Mouse (Mus musculus) limb, embryonic 10.5 days (tissue): ENCODE measurements at regions not wholly inside any gene's neighbourhood (a gene's known extent, or its start where the extent isn't known, plus 50 kb on each side); places are given as distances from the start of the nearest gene placed in this dataset.

ENCODE experiments used
- DNase-seq: peaks from one replicate; pipeline ENCODE4 v3.0.0-alpha.2; 2017; ENCODE audit warnings: low spot score
- H3K27ac ChIP-seq: fragments of 300-500 bp; sonication (generic); 2 replicates; pipeline ENCODE4 v1.5.1; 2016; ENCODE audit warnings: mild to moderate bottlenecking
- H3K27me3 ChIP-seq: fragments of 300-500 bp; sonication (generic); 2 replicates; pipeline ENCODE4 v1.6.1; 2016; ENCODE audit warnings: low read depth, mild to moderate bottlenecking; ENCODE audit not compliant: poor library complexity, severe bottlenecking
- H3K36me3 ChIP-seq: fragments of 300-500 bp; sonication (generic); 2 replicates; pipeline ENCODE4 v1.6.1; 2016; ENCODE audit warnings: mild to moderate bottlenecking, moderate library complexity
- H3K4me1 ChIP-seq: fragments of 300-500 bp; sonication (generic); 2 replicates; pipeline ENCODE4 v1.6.1; 2016
- H3K4me3 ChIP-seq: fragments of 300-500 bp; sonication (generic); 2 replicates; pipeline ENCODE4 v1.5.1; 2016; ENCODE audit warnings: mild to moderate bottlenecking, moderate library complexity
- H3K9me3 ChIP-seq: fragments of 300-500 bp; sonication (generic); replicated peaks from 2 replicates; pipeline ENCODE4 v1.6.1; 2016; ENCODE audit warnings: mild to moderate bottlenecking
- WGBS: fragments of 180-500 bp; shearing (Covaris S2); methylation state at CpG from one replicate; pipeline ENCODE4 v1.1.7; 2016; 5-methylcytosine and 5-hydroxymethylcytosine counted together

- 79% methylated on average over 1 of the region's 1 CpGs for WGBS
- Histone ChIP-seq H3K27me3 (no peaks in the 10 kb centered on the region), H3K4me3 (no peak overlapping the region), H3K27ac (no peak overlapping the region), H3K36me3 (no peaks in the 10 kb centered on the region), H3K4me1 (no peaks in the 10 kb centered on the region), H3K9me3 (no peaks in the 10 kb centered on the region)
- DNase-seq: no peak
Measured at GRCm38 (mm10) chr5:126217746-126218145, 686.2 kb downstream of the Tmem132b start.

GRCm38 (mm10) chr5:126223696-126224095 is 692.1 kb downstream of the Tmem132b start:
- Histone ChIP-seq H3K4me1 (no peaks in the 10 kb centered on the region), H3K36me3 (no peaks in the 10 kb centered on the region), H3K27ac (no peak overlapping the region), H3K4me3 (no peak overlapping the region), H3K9me3 (no peaks in the 10 kb centered on the region), H3K27me3 (no peaks in the 10 kb centered on the region)
- WGBS: 91% methylated on average over 3 of the region's 3 CpGs
- DNase-seq: no peak

GRCm38 (mm10) chr5:126230768-126231167 is 699.2 kb downstream of the Tmem132b start:
- DNase-seq: no peak
- H3K27me3 ChIP-seq: no peaks in the 10 kb centered on the region
- H3K4me1 ChIP-seq: no peaks in the 10 kb centered on the region
- WGBS: 77% methylated on average over 4 of the region's 4 CpGs
- H3K4me3 ChIP-seq: no peak overlapping the region
- H3K9me3 ChIP-seq: no peaks in the 10 kb centered on the region
- H3K36me3 ChIP-seq: no peaks in the 10 kb centered on the region
- H3K27ac ChIP-seq: no peak overlapping the region

DNA sequence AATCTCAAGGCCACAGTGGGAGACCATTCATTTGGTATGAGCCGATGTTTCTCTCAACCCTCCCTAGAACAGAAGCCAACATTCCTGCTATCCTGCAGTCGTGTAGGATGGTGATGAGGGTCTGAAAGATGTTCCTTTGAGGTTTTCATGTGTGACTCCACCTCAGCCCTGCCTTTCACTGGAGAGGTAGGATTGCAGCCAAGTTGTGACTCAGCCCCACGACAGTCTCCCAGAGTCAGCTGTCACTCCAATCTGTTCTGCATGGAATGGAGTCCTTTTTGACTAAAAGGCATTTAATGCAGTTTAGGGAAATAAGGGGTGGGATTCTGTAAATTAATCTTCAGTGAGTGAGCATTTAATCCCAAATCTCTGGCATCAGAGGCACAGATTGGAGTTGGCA is 706.5 kb downstream of the Tmem132b start:
- Histone ChIP-seq H3K4me3 (no peak overlapping the region), H3K4me1 (no peaks in the 10 kb centered on the region), H3K9me3 (no peaks in the 10 kb centered on the region), H3K27ac (no peak overlapping the region), H3K36me3 (no peaks in the 10 kb centered on the region), H3K27me3 (no peaks in the 10 kb centered on the region)
- no peak for DNase-seq
- WGBS: 74% methylated on average over 3 of the region's 3 CpGs

- Histone ChIP-seq H3K4me1 (no peaks in the 10 kb centered on the region), H3K27me3 (no peaks in the 10 kb centered on the region), H3K4me3 (no peak overlapping the region), H3K9me3 (no peaks in the 10 kb centered on the region), H3K36me3 (no peaks in the 10 kb centered on the region), H3K27ac (no peak overlapping the region)
- 85% methylated on average over 2 of the region's 2 CpGs for WGBS
- DNase-seq: no peak
Measured at GRCm38 (mm10) chr5:126245776-126246175, 714.2 kb downstream of the Tmem132b start.

DNA sequence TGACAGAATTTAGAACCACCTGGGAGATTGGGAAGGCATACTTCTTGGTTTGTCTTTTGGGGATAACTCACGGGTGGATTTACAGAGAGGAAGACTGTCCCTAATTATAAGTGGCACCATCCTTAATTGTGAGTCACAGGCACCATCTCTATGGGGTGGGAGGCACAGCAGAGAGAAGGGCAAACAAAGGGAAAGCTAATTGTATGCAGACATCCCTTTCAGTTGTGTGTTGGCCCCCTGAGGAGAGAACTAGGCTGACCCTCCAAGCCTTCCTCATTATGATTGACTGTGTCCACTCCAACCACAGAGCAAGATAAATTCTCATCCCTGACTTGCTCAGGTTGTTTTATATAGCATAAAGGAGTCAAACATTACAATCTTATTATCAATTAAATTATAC is 718.8 kb downstream of the Tmem132b start:
- no peaks in the 10 kb centered on the region for H3K9me3 ChIP-seq
- H3K36me3 ChIP-seq: no peaks in the 10 kb centered on the region
- H3K4me3 ChIP-seq: no peak overlapping the region
- no peaks in the 10 kb centered on the region for H3K27me3 ChIP-seq
- WGBS: 57% methylated on average over 1 of the region's 1 CpGs
- H3K27ac ChIP-seq: no peak overlapping the region
- no peak for DNase-seq
- no peaks in the 10 kb centered on the region for H3K4me1 ChIP-seq

GRCm38 (mm10) chr5:126254661-126255060 is 723.1 kb downstream of the Tmem132b start:
- no peak overlapping the region for H3K4me3 ChIP-seq
- 90% methylated on average over 1 of the region's 1 CpGs for WGBS

GRCm38 (mm10) chr5:126257860-126258259 is 726.3 kb downstream of the Tmem132b start:
- H3K27me3 ChIP-seq: no peaks in the 10 kb centered on the region
- no peak overlapping the region for H3K4me3 ChIP-seq
- H3K9me3 ChIP-seq: no peaks in the 10 kb centered on the region
- 76% methylated on average over 5 of the region's 5 CpGs for WGBS
- DNase-seq: no peak
- no peaks in the 10 kb centered on the region for H3K36me3 ChIP-seq
- no peak overlapping the region for H3K27ac ChIP-seq
- no peaks in the 10 kb centered on the region for H3K4me1 ChIP-seq

More at GRCm38 (mm10) chr5:126254661-126255060, 723.1 kb downstream of the Tmem132b start:
- Histone ChIP-seq H3K27me3 (no peaks in the 10 kb centered on the region), H3K36me3 (no peaks in the 10 kb centered on the region), H3K27ac (no peak overlapping the region), H3K4me1 (no peaks in the 10 kb centered on the region), H3K9me3 (no peaks in the 10 kb centered on the region)
- no peak for DNase-seq

GRCm38 (mm10) chr5:126266471-126266870 is 734.9 kb downstream of the Tmem132b start:
- no peaks in the 10 kb centered on the region for H3K4me1 ChIP-seq
- no peak for DNase-seq
- H3K4me3 ChIP-seq: no peak overlapping the region
- H3K9me3 ChIP-seq: no peaks in the 10 kb centered on the region
- no peak overlapping the region for H3K27ac ChIP-seq
- H3K27me3 ChIP-seq: no peaks in the 10 kb centered on the region
- H3K36me3 ChIP-seq: no peaks in the 10 kb centered on the region
- WGBS: 87% methylated on average over 2 of the region's 2 CpGs

GRCm38 (mm10) chr5:126266929-126267609 is 735.5 kb downstream of the Tmem132b start:
- Histone ChIP-seq H3K4me1 (no peaks in the 10 kb centered on the region), H3K4me3 (no peak overlapping the region), H3K27ac (no peak overlapping the region), H3K36me3 (no peaks in the 10 kb centered on the region), H3K9me3 (no peaks in the 10 kb centered on the region), H3K27me3 (no peaks in the 10 kb centered on the region)
- no peak for DNase-seq
- WGBS: 82% methylated on average over 2 of the region's 2 CpGs

- WGBS: 92% methylated on average over 4 of the region's 4 CpGs
- Histone ChIP-seq H3K27ac (no peak overlapping the region), H3K27me3 (no peaks in the 10 kb centered on the region), H3K4me3 (no peak overlapping the region), H3K36me3 (no peaks in the 10 kb centered on the region), H3K4me1 (no peaks in the 10 kb centered on the region), H3K9me3 (no peaks in the 10 kb centered on the region)
- no peak for DNase-seq
Measured at GRCm38 (mm10) chr5:126268592-126268991, 737.0 kb downstream of the Tmem132b start.

DNA sequence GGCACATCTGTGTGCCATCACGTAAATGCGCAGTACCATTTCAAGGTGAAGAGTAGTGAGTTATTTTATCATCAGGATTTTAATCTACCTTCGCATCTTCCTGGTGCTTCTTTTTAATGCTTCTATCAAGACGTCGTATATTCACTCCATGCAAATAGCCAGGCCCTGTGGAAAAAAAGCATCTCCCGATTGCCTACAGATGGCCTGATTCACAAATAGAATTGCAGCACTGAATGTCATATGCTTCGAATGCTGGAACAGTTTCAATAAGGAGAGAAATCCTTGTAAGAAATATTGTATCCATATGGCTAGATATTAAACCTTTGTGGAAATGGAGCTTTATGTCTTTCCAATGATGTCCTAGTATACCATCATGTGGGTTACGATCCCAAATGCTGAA is 742.7 kb downstream of the Tmem132b start:
- no peaks in the 10 kb centered on the region for H3K36me3 ChIP-seq
- no peak overlapping the region for H3K4me3 ChIP-seq
- no peaks in the 10 kb centered on the region for H3K27me3 ChIP-seq
- H3K4me1 ChIP-seq: no peaks in the 10 kb centered on the region
- no peak overlapping the region for H3K27ac ChIP-seq
- 94% methylated on average over 8 of the region's 8 CpGs for WGBS
- no peak for DNase-seq
- no peaks in the 10 kb centered on the region for H3K9me3 ChIP-seq

GRCm38 (mm10) chr5:126281057-126281728 is 749.6 kb downstream of the Tmem132b start:
- 35% methylated on average over 10 of the region's 10 CpGs for WGBS
- Histone ChIP-seq H3K27ac (peak overlapping the region; percentile 68), H3K9me3 (no peaks in the 10 kb centered on the region), H3K4me3 (no peak overlapping the region), H3K36me3 (no peaks in the 10 kb centered on the region), H3K4me1 (peaks cover 10% of the 10 kb centered on the region), H3K27me3 (no peaks in the 10 kb centered on the region)
- peak; percentile 32 for DNase-seq
